Mouse (Mus musculus) embryonic facial prominence, embryonic 12.5 days (tissue): ENCODE data around the gene Apoe. TPM values are rescaled to one million over a fixed set of nuclear protein-coding genes. Genes with fewer than 3 reads are reported as not detected.

Source experiments
- ATAC-seq: fragments of 200-750 bp; cut with Nextera tagmentation; 2 replicates; pipeline ENCODE4 v1.8.0; 2017; ENCODE audit not compliant: insufficient number of reproducible peaks, insufficient read depth, low FRiP score, low TSS enrichment
- H3K27ac ChIP-seq: fragments of 300-500 bp; sonication (generic); 2 replicates; pipeline ENCODE4 v1.5.1; 2016; ENCODE audit warnings: mild to moderate bottlenecking
- H3K27me3 ChIP-seq: fragments of 300-500 bp; sonication (generic); 2 replicates; pipeline ENCODE4 v1.6.1; 2016; ENCODE audit warnings: mild to moderate bottlenecking, moderate library complexity
- H3K36me3 ChIP-seq: fragments of 300-500 bp; sonication (generic); 2 replicates; pipeline ENCODE4 v1.6.1; 2016; ENCODE audit warnings: mild to moderate bottlenecking
- H3K4me1 ChIP-seq: fragments of 300-500 bp; sonication (generic); 2 replicates; pipeline ENCODE4 v1.6.1; 2016
- H3K4me2 ChIP-seq: fragments of 300-500 bp; sonication (generic); replicated peaks from 2 replicates; pipeline ENCODE4 v1.6.1; 2016; ENCODE audit warnings: mild to moderate bottlenecking, moderate library complexity
- H3K4me3 ChIP-seq: fragments of 300-500 bp; sonication (generic); 2 replicates; pipeline ENCODE4 v1.5.1; 2016; ENCODE audit warnings: mild to moderate bottlenecking
- H3K9ac ChIP-seq: fragments of 300-500 bp; sonication (generic); 2 replicates; pipeline ENCODE4 v1.6.1; 2016; ENCODE audit warnings: mild to moderate bottlenecking, moderate library complexity
- H3K9me3 ChIP-seq: fragments of 300-500 bp; sonication (generic); 2 replicates; pipeline ENCODE4 v1.6.1; 2016; ENCODE audit warnings: mild to moderate bottlenecking, moderate library complexity
- WGBS: fragments of 180-500 bp; shearing (Covaris S2); methylation state at CpG from one replicate; pipeline ENCODE4 v1.1.7; 2016; 5-methylcytosine and 5-hydroxymethylcytosine counted together
- polyA plus RNA-seq: library from polyadenylated mRNA; unstranded; fragments of >200 nt; fragmentation: Nextera tagmentation; extraction: Ambion mirVana; gene quantifications from 2 replicates; pipeline ENCODE4 v1.2.1, GENCODE M21; 2016

Gene Apoe
- polyA plus RNA-seq, 1 experiment from 2014 or later, result 220 TPM

- no peaks in the 10 kb centered on the region for H3K27me3 ChIP-seq
- under 1% methylated on average over 39 of the region's 39 CpGs for WGBS
- H3K4me3 ChIP-seq, result peak overlapping the region; percentile 100
- H3K9ac ChIP-seq, result peak overlapping the region; percentile 97
- peak overlapping the region; percentile 76 for H3K4me2 ChIP-seq
- peaks cover 48% of the 10 kb centered on the region for H3K36me3 ChIP-seq
- peak overlapping the region; percentile 76 for H3K27ac ChIP-seq
- H3K4me1 ChIP-seq, result peaks cover 18% of the 10 kb centered on the region; the same call in 1 of the 2 replicates
- H3K9me3 ChIP-seq, result no peaks in the 10 kb centered on the region
- ATAC-seq, result no peak
Observed at GRCm38 (mm10) chr7:19714836-19715235, 15.8 kb upstream of the Apoe start.

GRCm38 (mm10) chr7:19713598-19713997 is 14.6 kb upstream of the Apoe start:
- Histone ChIP-seq H3K4me1 (peaks cover 18% of the 10 kb centered on the region; the same call in 1 of the 2 replicates), H3K27me3 (no peaks in the 10 kb centered on the region), H3K36me3 (peaks cover 49% of the 10 kb centered on the region), H3K27ac (no peak overlapping the region), H3K4me2 (0 out of 2 replicates have a peak overlapping the region, but pooled peaks have one; percentile 76), H3K4me3 (no peak overlapping the region), H3K9ac (no peak overlapping the region), H3K9me3 (no peaks in the 10 kb centered on the region)
- ATAC-seq, result no peak
- WGBS, result 90% methylated on average over 9 of the region's 9 CpGs

GRCm38 (mm10) chr7:19713196-19713595 is 14.2 kb upstream of the Apoe start:
- Histone ChIP-seq H3K9me3 (no peaks in the 10 kb centered on the region), H3K4me2 (no peak overlapping the region), H3K4me1 (peaks cover 18% of the 10 kb centered on the region; the same call in 1 of the 2 replicates), H3K27me3 (no peaks in the 10 kb centered on the region), H3K9ac (no peak overlapping the region), H3K4me3 (no peak overlapping the region), H3K27ac (no peak overlapping the region), H3K36me3 (peaks cover 50% of the 10 kb centered on the region)
- WGBS, result 58% methylated on average over 4 of the region's 4 CpGs
- ATAC-seq, result no peak

GRCm38 (mm10) chr7:19712414-19712813 is 13.4 kb upstream of the Apoe start:
- Histone ChIP-seq H3K4me2 (no peak overlapping the region), H3K27me3 (no peaks in the 10 kb centered on the region), H3K9ac (no peak overlapping the region), H3K4me3 (no peak overlapping the region), H3K9me3 (no peaks in the 10 kb centered on the region), H3K27ac (no peak overlapping the region), H3K4me1 (peaks cover 18% of the 10 kb centered on the region; the same call in 1 of the 2 replicates), H3K36me3 (peaks cover 52% of the 10 kb centered on the region)
- no peak for ATAC-seq
- 82% methylated on average over 4 of the region's 4 CpGs for WGBS

- no peak overlapping the region for H3K4me2 ChIP-seq
- no peak overlapping the region for H3K27ac ChIP-seq
- no peak overlapping the region for H3K4me3 ChIP-seq
- no peaks in the 10 kb centered on the region for H3K27me3 ChIP-seq
- H3K9me3 ChIP-seq, result no peaks in the 10 kb centered on the region
- no peak overlapping the region for H3K9ac ChIP-seq
- peaks cover 10% of the 10 kb centered on the region; the same call in 1 of the 2 replicates for H3K4me1 ChIP-seq
- ATAC-seq, result no peak
- 94% methylated on average over 10 of the region's 10 CpGs for WGBS
- peaks cover 58% of the 10 kb centered on the region for H3K36me3 ChIP-seq
Observed at GRCm38 (mm10) chr7:19710650-19711049, 11.7 kb upstream of the Apoe start.

GRCm38 (mm10) chr7:19705271-19705670 is 6.3 kb upstream of the Apoe start:
- H3K4me3 ChIP-seq, result no peak overlapping the region
- no peaks in the 10 kb centered on the region for H3K9me3 ChIP-seq
- no peak overlapping the region for H3K9ac ChIP-seq
- H3K36me3 ChIP-seq, result peaks cover 74% of the 10 kb centered on the region
- no peaks in the 10 kb centered on the region; the same call in 1 of the 2 replicates for H3K4me1 ChIP-seq
- no peak overlapping the region for H3K4me2 ChIP-seq
- H3K27me3 ChIP-seq, result no peaks in the 10 kb centered on the region
- H3K27ac ChIP-seq, result no peak overlapping the region
- ATAC-seq, result no peak
- WGBS, result 95% methylated on average over 7 of the region's 7 CpGs

- H3K4me2 ChIP-seq, result no peak overlapping the region
- no peak overlapping the region for H3K9ac ChIP-seq
- no peak overlapping the region for H3K27ac ChIP-seq
- WGBS, result 88% methylated on average over 4 of the region's 4 CpGs
- H3K36me3 ChIP-seq, result peaks cover 68% of the 10 kb centered on the region
- no peaks in the 10 kb centered on the region for H3K9me3 ChIP-seq
- no peak for ATAC-seq
- no peaks in the 10 kb centered on the region for H3K27me3 ChIP-seq
- H3K4me3 ChIP-seq, result no peak overlapping the region
- peaks cover 2% of the 10 kb centered on the region for H3K4me1 ChIP-seq
Observed at GRCm38 (mm10) chr7:19704475-19704874, 5.5 kb upstream of the Apoe start.

GRCm38 (mm10) chr7:19702859-19703555 is 4.0 kb upstream of the Apoe start:
- Histone ChIP-seq H3K9me3 (no peaks in the 10 kb centered on the region), H3K36me3 (peaks cover 56% of the 10 kb centered on the region), H3K4me3 (no peak overlapping the region), H3K27ac (no peak overlapping the region), H3K9ac (no peak overlapping the region), H3K4me2 (no peak overlapping the region), H3K4me1 (peaks cover 12% of the 10 kb centered on the region), H3K27me3 (no peaks in the 10 kb centered on the region)
- 90% methylated on average over 16 of the region's 16 CpGs for WGBS
- ATAC-seq, result no peak

- no peaks in the 10 kb centered on the region for H3K27me3 ChIP-seq
- H3K27ac ChIP-seq, result 0 out of 2 replicates have a peak overlapping the region, but pooled peaks have one; percentile 57
- H3K9me3 ChIP-seq, result peaks cover 6% of the 10 kb centered on the region; the same call in 1 of the 2 replicates
- H3K4me2 ChIP-seq, result no peak overlapping the region
- peaks cover 17% of the 10 kb centered on the region for H3K4me1 ChIP-seq
- peaks cover 52% of the 10 kb centered on the region for H3K36me3 ChIP-seq
- no peak overlapping the region for H3K9ac ChIP-seq
- no peak overlapping the region for H3K4me3 ChIP-seq
- peak; percentile 73; the same call in 1 of the 2 replicates for ATAC-seq
- WGBS, result 33% methylated on average over 22 of the region's 22 CpGs
Observed at GRCm38 (mm10) chr7:19701069-19701761, 2.2 kb upstream of the Apoe start.

- Histone ChIP-seq H3K4me2 (no peak overlapping the region), H3K27me3 (no peaks in the 10 kb centered on the region), H3K9me3 (peaks cover 6% of the 10 kb centered on the region; the same call in 1 of the 2 replicates), H3K4me1 (peaks cover 17% of the 10 kb centered on the region), H3K9ac (no peak overlapping the region), H3K36me3 (peaks cover 54% of the 10 kb centered on the region), H3K27ac (no peak overlapping the region), H3K4me3 (no peak overlapping the region)
- 60% methylated on average over 12 of the region's 12 CpGs for WGBS
- no peak for ATAC-seq
Observed at GRCm38 (mm10) chr7:19700299-19701068, 1.5 kb upstream of the Apoe start.

GRCm38 (mm10) chr7:19699827-19700148 is 800 bp upstream of the Apoe start:
- Histone ChIP-seq H3K36me3 (peaks cover 47% of the 10 kb centered on the region), H3K4me3 (no peak overlapping the region), H3K4me2 (no peak overlapping the region)

More at GRCm38 (mm10) chr7:19699827-19700148, 800 bp upstream of the Apoe start:
- 75% methylated on average over 4 of the region's 4 CpGs for WGBS
- Histone ChIP-seq H3K9ac (peak overlapping the region; percentile 25; the same call in 1 of the 2 replicates), H3K9me3 (peaks cover 6% of the 10 kb centered on the region; the same call in 1 of the 2 replicates), H3K4me1 (peaks cover 17% of the 10 kb centered on the region), H3K27me3 (no peaks in the 10 kb centered on the region), H3K27ac (0 out of 2 replicates have a peak overlapping the region, but pooled peaks have one; percentile 30)
- ATAC-seq, result no peak
